Mouse (Mus musculus): ENCODE measurements around the gene Irf2bp2. TPM values are rescaled to one million over a fixed set of nuclear protein-coding genes. Genes with fewer than 3 reads are reported as not detected.

Gene Irf2bp2
- total RNA-seq, 2 experiments from 2014 or later, result 38.7 to 45.5 TPM

DNA sequence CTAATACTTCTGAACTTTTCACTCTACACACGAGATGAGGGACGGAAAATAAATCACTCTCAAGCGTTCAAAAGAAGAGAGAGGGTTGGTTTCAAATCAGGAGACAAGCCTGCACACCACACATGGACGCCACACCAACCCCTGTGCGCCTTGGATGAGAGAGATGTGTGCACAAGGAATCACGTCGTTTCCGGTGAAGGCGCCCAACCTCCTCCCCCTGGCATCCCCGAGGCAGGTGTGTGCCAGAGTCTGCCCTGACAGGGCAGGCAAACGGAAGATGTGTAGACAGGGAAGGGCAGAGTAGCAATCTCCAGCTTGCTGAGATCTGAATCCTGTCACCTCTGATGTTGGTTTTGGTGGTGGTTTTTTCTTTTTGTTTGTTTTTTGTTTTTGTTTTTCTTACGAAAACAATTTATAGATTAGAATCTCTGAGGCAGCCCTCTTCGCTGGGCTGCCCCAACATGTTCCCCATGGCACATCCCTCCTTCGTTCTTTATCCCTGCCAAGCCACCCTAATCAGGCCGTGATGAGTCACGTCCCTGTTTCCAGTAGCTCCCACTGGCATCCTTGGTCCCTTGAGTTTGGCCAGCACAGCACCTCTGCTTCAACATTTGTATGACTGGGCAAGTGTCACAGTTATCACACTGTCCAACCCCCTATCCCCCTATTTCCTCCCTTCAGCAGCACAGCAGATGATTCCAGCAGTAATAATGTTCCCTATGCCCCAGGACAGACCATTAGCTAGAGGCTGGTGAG lies 18.7 kb downstream of the Irf2bp2 start:
- DNase-seq, result no peak
- intact Hi-C loops (cut with DNase I; ENCODE audit: low total_unique reads), result no loop called here

DNA sequence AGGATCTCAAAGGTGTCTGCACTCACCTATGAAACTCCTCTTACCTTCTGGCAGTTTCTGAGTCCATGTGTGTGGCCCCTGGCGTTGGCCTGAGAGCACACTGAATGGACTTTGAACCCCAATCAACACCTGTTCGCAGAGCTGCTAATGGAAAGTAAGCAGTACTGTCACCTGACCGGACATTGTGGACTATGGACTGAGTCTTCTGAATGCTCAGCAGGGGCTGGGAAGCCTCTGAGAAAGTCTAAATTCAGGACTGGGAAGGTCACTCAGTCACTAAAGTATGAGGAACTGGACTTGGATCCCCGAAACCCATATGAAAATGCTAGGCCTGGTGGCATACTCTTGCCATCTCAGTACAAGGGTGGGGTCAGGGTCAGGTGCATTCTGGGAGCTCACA lies 19.9 kb downstream of the Irf2bp2 start:
- no peak for DNase-seq
- intact Hi-C loops (cut with DNase I; ENCODE audit: low total_unique reads), result no loop called here

DNA sequence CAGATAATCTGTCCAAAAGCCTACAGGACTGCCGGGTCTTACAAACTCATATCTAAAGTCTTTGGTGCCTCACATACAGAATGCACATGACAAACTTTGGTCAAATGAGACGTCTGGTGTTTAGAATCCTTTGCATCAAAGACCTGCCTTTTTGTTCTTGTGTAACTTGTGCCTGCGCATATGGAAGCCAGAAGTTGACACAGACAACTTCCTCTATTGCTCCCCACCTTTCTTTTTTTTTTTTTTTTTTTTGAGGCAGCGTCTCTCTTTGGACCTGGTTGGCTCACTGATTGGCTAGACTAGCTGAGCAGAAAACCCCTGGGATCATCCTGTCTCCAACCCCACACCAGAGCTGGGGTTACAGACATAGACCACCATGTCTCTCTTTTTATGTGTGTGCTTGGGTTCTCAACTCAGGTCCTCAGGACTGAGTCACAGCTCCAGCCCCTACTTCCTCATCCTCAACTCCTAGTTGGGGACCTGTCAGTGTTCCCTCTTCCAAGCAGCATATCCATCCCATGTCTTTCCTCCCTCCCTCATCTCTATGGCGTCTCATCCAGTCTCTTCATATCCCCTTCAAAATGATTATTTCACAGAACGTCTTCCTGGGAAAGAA lies 20.6 kb downstream of the Irf2bp2 start:
- DNase-seq, result no peak
- intact Hi-C loops (cut with DNase I; ENCODE audit: low total_unique reads), result no loop called here

DNA sequence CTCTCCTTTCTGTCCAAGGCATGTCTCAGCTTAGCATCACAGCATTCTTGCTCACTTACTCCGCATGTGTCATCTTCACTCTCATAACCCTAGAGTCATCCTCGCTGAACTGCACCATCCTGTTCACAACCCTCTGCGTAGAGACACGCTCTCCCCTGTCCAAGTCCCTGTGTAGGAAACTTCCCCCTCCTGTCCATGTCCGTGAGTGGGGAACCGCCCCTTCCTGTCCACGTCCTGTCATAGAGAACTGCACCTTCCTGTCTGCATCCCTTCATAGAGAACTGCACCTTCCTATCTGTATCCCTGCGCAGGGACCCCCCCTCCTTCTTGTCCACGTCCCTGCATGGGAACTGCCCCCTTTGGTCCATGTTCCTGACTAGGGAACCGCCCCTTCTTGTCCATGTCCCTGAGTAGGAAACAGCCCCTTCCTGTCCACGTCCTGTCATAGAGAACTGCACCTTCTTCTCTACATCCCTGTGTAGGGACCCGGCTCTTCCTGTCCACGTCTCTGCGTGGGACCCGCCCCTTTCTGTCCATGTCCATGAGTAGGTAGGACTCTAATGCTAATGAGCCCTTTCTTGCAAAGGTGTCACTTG lies 22.6 kb downstream of the Irf2bp2 start:
- intact Hi-C loops (cut with DNase I; ENCODE audit: low total_unique reads), result no loop called here
- no peak for DNase-seq

DNA sequence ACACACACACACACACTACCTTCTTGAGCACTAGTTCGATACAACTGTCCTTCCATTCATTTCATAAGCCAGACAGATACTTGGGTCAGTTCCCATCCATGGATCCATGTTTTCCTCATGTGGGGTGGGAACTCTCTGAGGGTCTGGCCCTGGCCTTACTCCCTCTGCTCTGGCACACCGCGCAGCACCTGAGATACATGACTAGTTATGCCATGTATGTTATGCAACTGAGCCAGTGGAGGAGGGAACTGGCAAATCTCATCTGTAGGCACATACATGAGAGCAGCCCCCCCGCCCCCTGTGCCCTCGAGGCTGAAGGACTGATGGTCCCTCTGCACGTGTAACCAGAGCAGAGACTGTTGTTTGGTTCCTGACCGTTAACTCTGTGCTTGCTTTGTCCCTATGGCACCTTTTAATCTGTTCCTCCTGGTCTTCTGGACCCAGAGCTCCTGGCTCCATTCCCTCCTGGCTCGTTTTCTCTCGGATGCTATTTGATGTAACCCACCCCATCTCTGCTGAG lies 23.2 kb downstream of the Irf2bp2 start:
- intact Hi-C loops (cut with DNase I; ENCODE audit: low total_unique reads), result no loop called here
- no peak for DNase-seq

DNA sequence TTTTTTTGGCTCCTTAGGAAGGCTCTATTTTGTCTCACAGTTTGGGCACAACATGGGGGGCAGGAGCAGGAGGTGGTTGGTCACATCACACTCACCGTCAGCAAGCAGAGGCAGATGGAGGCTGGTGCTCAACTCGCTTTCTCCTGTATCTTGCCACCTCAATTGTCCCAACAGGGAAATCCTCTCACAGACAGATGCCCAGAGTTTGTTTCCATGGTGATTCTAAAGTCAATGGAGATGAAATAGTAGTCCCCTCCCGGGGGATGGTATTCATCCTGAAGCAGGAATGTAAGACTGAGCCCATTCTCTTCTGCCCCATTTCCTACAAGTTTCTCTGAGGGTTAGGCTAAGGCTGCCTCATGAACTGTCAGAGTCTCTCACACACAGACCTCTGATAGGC lies 23.7 kb downstream of the Irf2bp2 start:
- no peak for DNase-seq
- intact Hi-C loops (cut with DNase I; ENCODE audit: low total_unique reads), result no loop called here

DNA sequence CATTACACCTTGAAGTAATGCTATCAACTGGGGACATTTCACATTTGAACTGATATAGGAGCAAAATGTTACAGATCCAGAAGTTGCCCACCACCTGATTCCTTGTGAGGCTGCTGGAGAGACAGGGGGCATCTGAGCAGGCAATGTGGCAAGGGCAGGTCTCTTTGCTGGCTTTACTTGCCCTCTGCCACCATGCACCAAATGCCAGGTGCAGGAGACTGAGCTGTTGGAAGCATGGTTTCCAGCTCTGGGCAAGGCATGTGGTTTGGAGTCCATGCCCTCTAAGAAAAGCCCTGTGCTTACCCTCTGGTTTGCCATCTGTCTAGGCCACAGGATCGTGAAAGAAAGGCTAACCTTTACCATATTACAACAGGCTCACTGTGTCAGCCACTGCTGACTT lies 24.1 kb downstream of the Irf2bp2 start:
- intact Hi-C loops (cut with DNase I; ENCODE audit: low total_unique reads), result no loop called here
- DNase-seq, result no peak

DNA sequence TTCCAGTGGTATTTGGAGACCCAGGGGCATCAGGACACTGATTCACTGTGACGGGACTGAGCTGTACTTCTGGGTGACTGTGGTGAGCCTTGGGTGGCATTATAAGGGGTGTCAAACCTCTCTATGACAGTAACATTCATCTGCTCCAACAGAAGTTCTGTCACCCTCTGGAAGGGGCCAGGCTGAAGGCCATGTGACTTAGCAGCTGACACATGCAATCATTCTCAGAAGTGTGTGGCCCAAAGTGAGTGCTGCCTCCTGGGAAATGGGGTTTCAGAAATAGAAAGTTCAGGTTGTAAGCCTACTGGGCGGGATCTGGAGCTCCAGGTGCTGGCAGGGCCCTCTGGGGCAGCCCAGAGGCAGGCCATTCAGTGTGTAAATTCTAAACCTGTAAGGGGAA lies 26.1 kb downstream of the Irf2bp2 start:
- peak; percentile 50 for DNase-seq
- intact Hi-C loops (cut with DNase I; ENCODE audit: low total_unique reads), result no loop called here

DNA sequence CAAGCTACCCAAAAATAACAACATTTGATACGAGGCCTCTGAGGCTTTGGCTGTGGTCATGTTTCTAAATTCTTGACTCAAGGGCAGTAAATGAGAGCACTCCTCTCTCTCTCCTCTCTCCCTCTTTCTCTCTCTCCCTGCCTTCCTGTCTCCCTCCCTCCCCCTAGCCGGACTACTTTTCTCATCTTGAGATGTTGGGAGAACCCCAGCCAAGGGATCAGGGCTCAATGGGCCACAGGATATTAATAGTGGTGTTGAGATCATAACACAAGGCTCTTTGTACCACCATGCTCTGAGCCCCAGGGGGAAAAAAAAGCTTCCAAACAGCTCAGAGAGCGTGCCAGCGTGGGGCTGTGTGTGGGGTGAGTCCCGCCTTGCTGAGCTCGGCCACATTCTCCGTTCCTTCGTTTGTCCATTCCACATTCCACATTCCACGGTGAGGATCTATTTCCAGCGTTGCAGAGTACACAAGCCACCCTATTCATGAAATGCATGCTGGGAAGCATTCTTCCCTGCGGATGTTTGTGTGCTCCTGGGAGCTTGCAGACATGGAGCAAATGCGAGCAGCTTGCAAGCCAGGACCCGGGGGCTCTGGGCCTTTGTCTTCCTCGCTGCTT lies 27.2 kb downstream of the Irf2bp2 start:
- DNase-seq, result peak; percentile 77
- intact Hi-C loops (cut with DNase I; ENCODE audit: low total_unique reads), result no loop called here

DNA sequence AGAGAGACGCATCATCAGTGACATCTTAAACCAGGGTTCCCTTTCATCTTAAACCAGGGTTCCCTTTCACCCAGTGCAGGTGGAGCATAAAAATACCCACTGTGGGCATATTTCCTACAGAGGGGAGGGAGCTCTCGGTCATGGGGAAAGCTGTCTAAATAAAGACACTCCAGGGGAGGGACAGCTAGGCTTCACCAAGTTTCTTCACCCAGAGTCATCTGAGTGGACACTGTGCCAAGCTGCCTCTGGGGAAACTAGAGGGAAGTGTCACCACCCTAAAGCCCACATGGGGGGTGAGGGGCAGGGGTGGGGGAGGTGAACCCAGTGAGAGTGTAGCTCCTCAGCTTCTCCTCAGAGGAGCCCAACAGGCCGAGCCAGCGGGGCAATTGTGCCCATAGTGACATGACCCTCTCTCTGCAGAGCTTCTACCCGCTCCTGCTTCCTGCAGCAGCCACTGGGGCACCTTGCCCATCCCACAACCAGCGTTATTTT lies 27.8 kb downstream of the Irf2bp2 start:
- peak; percentile 80 for DNase-seq
- intact Hi-C loops (cut with DNase I; ENCODE audit: low total_unique reads), result no loop called here

DNA sequence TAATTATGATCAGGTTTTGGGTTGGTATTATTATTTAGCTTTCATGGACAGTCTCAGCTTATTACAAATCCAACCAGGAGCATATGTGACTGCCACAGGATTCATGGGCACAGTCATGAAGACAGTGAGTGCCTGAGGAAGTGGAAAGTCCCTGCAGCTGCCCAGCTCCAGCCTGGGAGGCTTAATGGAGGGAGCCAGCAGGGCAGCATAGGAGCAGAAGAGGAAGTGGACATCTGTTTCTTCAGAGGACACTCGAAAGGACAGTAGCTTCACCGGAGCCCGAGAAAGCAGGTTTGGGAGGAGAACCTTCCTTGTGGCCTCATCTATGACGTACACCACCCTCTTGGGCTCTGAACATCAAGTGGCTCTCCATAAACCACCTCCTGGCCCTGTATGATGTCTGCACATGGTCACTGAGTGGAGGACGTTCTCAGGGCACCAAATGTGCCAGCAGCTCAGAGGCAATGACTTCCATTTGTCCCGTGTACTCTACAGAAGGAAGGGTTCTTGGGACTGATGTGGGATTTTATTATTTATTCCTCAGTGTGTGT lies 28.5 kb downstream of the Irf2bp2 start:
- DNase-seq, result no peak
- intact Hi-C loops (cut with DNase I; ENCODE audit: low total_unique reads), result no loop called here

DNA sequence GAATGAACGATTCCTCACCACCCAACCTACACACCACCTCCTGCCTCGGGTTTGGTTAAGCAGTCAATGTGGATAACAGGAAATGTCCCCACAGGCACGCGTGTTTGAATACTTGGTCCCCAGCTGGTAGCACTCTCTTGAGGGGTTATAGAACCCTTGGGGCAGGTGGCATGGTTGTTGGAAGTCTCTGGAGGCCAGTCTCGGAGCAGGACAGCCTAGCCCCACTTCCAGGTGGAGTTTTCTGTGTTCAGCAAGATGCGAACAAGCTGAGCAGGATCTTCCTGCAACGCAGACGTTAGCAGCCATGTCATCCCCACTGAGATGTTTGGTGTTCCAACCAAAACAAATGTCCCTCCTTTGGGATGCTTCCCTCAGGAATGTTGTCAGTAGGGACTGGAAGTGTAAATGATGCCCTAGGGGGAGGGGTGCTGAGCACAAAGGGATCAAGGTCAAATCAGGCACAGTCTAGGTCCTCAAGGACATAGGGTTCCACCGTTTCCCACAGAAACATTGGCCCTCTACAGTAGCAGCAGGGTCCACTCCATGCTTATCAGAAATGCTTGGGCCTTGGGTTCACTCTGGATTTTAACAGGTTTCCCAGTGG lies 29.1 kb downstream of the Irf2bp2 start:
- DNase-seq, result no peak
- intact Hi-C loops (cut with DNase I; ENCODE audit: low total_unique reads), result no loop called here

DNA sequence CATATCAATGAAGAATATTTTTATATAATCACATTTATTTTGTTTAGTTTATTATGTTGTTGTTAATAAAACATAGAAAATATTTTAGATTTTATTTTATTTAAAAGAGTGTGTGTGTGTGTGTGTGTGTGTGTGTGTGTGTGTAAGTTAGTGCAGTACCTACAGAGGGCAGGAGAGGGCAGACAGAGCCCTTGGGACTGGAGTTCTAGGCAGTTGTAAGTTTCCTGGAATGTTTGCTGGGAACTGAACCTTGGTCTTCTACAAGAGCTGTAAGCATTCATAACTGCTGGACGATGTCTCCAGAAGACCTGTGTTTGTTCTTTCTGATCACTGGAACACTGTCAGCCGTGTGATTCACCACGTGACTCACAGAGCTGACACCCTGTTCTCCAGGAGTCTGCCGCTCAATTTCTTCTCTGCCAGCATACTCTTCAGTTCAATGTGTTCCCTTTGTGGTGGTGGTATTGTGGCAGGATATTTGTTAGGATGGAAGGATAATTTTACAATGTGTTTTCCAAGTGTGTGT lies 32.4 kb downstream of the Irf2bp2 start:
- no peak for DNase-seq
- intact Hi-C loops (cut with DNase I; ENCODE audit: low total_unique reads), result no loop called here

DNA sequence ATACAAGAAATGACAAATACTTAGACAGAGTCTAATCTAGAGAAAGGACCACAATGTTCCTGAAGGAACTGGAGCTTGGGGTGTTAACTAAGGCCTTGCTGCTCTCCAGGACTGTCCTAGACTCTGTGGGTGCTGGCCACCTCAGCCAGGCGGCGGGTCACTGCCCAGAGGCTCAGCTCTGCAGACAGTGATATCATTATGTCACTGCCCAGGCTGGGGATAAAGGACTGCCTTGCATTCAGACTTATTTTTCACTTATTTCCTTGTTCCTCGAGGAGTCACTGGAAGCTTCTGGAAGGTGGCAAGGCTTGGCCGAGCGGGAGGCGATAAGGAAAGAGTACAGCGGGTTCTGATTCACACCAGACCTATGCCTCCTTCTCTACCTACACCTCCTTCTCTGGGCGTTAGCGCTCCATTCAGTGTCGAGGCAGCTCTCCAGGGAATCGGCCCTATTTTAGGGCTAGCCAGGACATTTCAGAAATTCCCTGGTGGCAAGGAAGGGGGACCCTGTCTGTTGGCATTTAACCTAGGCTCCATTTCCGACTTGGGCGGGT lies 35.3 kb downstream of the Irf2bp2 start:
- DNase-seq, result no peak
- intact Hi-C loops (cut with DNase I; ENCODE audit: low total_unique reads), result loop anchor here (10.0 kb wide), 1 partner anchor 54 kb away; no protein-coding TSS in a partner anchor

DNA sequence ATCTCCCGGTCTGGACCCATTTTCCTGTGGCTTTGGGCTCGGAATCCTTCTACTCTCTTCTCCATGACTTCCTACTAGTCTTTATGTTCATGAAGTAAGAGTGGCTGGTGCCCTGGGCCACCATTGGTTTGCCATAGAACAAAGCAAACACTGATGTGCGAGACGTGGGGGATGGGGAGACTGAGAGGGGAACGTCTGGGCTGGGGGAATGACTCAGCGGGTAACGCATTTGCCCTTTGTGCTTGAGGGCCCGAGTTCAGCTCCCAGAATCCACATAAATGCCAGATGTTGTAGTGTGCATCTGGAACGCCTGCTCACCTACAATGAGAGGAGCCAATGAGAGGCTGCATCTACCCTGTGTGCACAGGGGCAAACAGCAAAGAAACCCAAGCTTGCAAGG lies 36.4 kb downstream of the Irf2bp2 start:
- DNase-seq, result no peak
- intact Hi-C loops (cut with DNase I; ENCODE audit: low total_unique reads), result loop anchor here (10.0 kb wide), 1 partner anchor 53 kb away; no protein-coding TSS in a partner anchor

DNA sequence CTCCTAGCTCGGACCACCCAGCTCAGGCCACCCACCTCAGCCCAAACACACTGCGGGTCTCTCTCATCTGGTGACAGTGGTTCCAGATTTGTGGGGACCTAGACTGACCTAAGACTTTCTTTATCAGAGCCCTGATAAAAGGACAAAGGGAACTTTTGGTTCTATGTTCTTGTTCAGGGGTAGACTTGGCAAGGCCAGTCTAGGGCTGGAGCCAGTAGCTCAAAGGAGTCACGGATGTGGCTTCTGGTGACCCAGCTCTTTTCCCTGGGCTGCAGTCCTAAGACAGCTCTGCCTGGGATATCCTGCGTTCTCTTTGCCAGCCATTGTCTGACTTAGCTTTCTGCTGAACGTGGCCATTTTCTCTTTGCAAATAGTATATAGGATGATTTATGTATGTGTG lies 37.1 kb downstream of the Irf2bp2 start:
- DNase-seq, result no peak
- intact Hi-C loops (cut with DNase I; ENCODE audit: low total_unique reads), result loop anchor here (10.0 kb wide), 1 partner anchor 52 kb away; no protein-coding TSS in a partner anchor

DNA sequence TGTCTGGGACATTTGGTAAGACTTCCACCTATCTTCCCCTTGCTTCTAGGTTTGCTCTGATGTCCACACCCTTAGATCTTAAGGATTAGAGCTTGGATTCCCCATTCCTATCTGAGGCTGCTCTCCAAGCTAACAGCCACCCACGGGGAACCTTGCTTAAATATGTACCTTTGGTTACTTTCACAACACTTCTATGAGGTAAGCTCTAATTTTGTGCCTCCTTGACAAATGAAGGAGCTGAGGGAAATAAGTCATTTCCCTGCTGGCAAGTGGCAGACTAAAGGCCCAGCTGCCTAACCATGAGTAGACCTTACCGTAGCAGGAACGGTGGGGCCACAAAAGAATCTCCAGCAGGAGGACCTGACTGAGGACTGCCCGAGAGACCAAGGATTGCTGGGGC lies 39.0 kb downstream of the Irf2bp2 start:
- no peak for DNase-seq
- intact Hi-C loops (cut with DNase I; ENCODE audit: low total_unique reads), result loop anchor here (10.0 kb wide), 1 partner anchor 50 kb away; no protein-coding TSS in a partner anchor

DNA sequence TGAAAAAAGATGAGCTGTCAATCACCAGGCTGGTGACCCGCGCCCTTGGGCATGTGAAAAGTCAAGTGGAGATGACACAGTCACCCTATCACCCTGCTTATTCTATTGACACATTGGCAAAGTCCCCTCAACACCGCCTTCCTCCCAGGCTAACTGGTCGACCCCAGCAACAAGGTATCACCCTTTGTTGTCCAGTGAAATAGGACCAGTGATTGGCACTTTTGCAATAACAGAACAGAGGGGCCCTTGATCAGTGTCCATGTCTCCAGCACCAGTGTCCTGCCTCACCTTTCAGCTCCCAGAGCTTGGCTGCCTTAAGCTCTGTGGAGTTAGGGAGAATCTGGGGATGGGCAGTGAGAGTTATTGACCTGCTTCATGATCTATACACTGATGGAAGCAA lies 41.9 kb downstream of the Irf2bp2 start:
- DNase-seq, result no peak
- intact Hi-C loops (cut with DNase I; ENCODE audit: low total_unique reads), result loop anchor here (10.0 kb wide), 1 partner anchor 47 kb away; no protein-coding TSS in a partner anchor

DNA sequence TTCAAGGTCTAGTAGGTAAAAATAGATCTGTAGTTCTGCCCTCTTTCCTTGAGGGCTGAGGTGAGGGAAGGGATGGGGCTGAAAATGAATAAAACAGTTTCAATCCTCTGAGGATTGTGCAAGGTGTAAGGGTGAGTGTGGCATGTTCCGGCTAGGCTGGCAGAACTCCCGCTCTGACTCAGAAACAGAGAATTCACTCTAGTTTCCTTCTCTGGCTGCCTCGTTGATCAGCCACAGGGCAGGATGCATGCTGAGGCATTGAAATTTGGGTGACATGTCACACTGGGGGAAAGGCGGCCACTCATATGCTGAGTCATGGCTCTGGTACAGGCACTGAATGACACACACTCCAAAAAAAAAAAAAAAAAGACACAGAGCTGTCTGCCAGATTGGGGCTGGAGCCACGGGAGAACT lies 42.8 kb downstream of the Irf2bp2 start:
- intact Hi-C loops (cut with DNase I; ENCODE audit: low total_unique reads), result loop anchor here (10.0 kb wide), 1 partner anchor 46 kb away; no protein-coding TSS in a partner anchor
- DNase-seq, result peak; percentile 47

All from gastrocnemius, postnatal 14 days (tissue).